Mouse (Mus musculus) spleen, adult 2 months (tissue): Measurements from ENCODE around the gene Arhgef33. TPM values are rescaled to one million over a fixed set of nuclear protein-coding genes. Genes with fewer than 3 reads are reported as not detected.

Experiments
- DNase-seq, 2 experiments: peaks; one replicate each; pipeline versions ENCODE4 v3.0.0 to v3.0.0-alpha.2; 2012 to 2021; ENCODE audit warnings: low spot score in 2 of 2, low read depth in 1 of 2
- H3K27ac ChIP-seq: fragments of 200-500 bp; 2 replicates; pipeline ENCODE4 v1.5.1; 2012; ENCODE audit warnings: low read length, inconsistent platforms; ENCODE audit not compliant: insufficient read depth
- H3K27me3 ChIP-seq: fragments of 200-500 bp; 2 replicates; pipeline ENCODE4 v1.6.1; 2012; ENCODE audit warnings: mild to moderate bottlenecking, moderate library complexity, low read length, inconsistent platforms; ENCODE audit not compliant: control insufficient read depth, insufficient read depth
- H3K36me3 ChIP-seq: fragments of 200-500 bp; 2 replicates; pipeline ENCODE4 v1.6.1; 2012; ENCODE audit warnings: mild to moderate bottlenecking, low read length, inconsistent platforms; ENCODE audit not compliant: control insufficient read depth, insufficient read depth
- H3K4me1 ChIP-seq: fragments of 200-500 bp; 2 replicates; pipeline ENCODE4 v1.6.1; 2011; ENCODE audit warnings: inconsistent platforms; ENCODE audit not compliant: control insufficient read depth, insufficient read depth, insufficient read length
- H3K4me3 ChIP-seq: fragments of 200-500 bp; 2 replicates; pipeline ENCODE4 v1.5.1; 2011; ENCODE audit warnings: mild to moderate bottlenecking, inconsistent platforms; ENCODE audit not compliant: insufficient read depth, insufficient read length; ENCODE audit errors: extremely low read depth
- CTCF ChIP-seq: fragments of 200-500 bp; IDR thresholded peaks from 2 replicates; pipeline ENCODE4 v1.5.1; 2011; ENCODE audit warnings: mild to moderate bottlenecking, inconsistent platforms; ENCODE audit not compliant: insufficient read depth, insufficient read length, insufficient replicate concordance; ENCODE audit errors: extremely low read depth
- POLR2A ChIP-seq: fragments of 200-500 bp; IDR thresholded peaks from 2 replicates; pipeline ENCODE4 v1.6.1; 2011; ENCODE audit warnings: low read depth, low read length, inconsistent platforms
- WGBS: fragments of 180-500 bp; shearing (Covaris S2); methylation state at CpG from one replicate; pipeline ENCODE4 v1.1.7; 2018; 5-methylcytosine and 5-hydroxymethylcytosine counted together
- polyA plus RNA-seq: library from polyadenylated mRNA; depleted of rRNA; stranded (reverse); fragments of >200 nt; gene quantifications from 2 replicates; pipeline ENCODE4 v1.2.3, GENCODE M21; 2012

Gene Arhgef33
- polyA plus RNA-seq, 1 experiment = 0.12 TPM

- no peaks in the 10 kb centered on the region for H3K36me3 ChIP-seq
- 71% methylated on average over 4 of the region's 4 CpGs for WGBS
Observed at GRCm38 (mm10) chr17:80345277-80345676, 38.1 kb downstream of the Arhgef33 start.

GRCm38 (mm10) chr17:80346591-80347125, 39.5 kb downstream of the Arhgef33 start:
- no peaks in the 10 kb centered on the region for H3K4me1 ChIP-seq
- no peak overlapping the region for H3K27ac ChIP-seq
- no peak for DNase-seq
- H3K36me3 ChIP-seq = no peaks in the 10 kb centered on the region
- TF ChIP-seq POLR2A (no peak), CTCF (no peak)
- H3K4me3 ChIP-seq = no peak overlapping the region
- 64% methylated on average over 11 of the region's 11 CpGs for WGBS
- H3K27me3 ChIP-seq = no peaks in the 10 kb centered on the region

More at GRCm38 (mm10) chr17:80345277-80345676, 38.1 kb downstream of the Arhgef33 start:
- Histone ChIP-seq H3K4me1 (no peaks in the 10 kb centered on the region), H3K27ac (no peak overlapping the region), H3K27me3 (no peaks in the 10 kb centered on the region), H3K4me3 (no peak overlapping the region)
- DNase-seq = no peak
- TF ChIP-seq CTCF (peak; percentile 3; the same call in 1 of the 2 replicates), POLR2A (no peak)

GRCm38 (mm10) chr17:80347234-80347633, 40.0 kb downstream of the Arhgef33 start:
- Histone ChIP-seq H3K4me3 (no peak overlapping the region), H3K27ac (no peak overlapping the region), H3K4me1 (no peaks in the 10 kb centered on the region), H3K27me3 (no peaks in the 10 kb centered on the region), H3K36me3 (no peaks in the 10 kb centered on the region)
- no peak for TF ChIP-seq CTCF
- TF ChIP-seq POLR2A = no peak
- DNase-seq = no peak
- WGBS = 74% methylated on average over 6 of the region's 6 CpGs

DNA sequence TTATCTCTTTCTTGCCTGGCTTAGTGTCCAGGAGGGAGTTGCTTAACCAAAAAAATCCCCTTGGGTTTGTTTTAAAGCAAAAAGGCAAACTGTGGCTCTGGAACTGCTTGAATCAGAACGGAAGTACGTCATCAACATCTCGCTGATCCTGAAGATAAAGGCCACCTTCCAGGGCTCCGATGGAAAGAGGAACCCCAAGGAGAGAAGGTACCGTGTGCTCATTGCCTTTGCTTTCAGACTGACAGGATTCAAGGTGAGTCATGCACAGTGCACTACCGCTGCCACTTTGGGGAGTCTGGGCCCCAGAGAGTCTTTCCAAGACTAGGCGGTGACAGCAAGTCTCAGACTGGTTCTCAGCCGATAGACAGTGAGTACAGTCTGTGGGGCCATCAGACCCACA, 53.0 kb downstream of the Arhgef33 start:
- Histone ChIP-seq H3K4me1 (no peaks in the 10 kb centered on the region), H3K27ac (no peak overlapping the region), H3K36me3 (no peaks in the 10 kb centered on the region), H3K27me3 (no peaks in the 10 kb centered on the region), H3K4me3 (no peak overlapping the region)
- TF ChIP-seq POLR2A (no peak), CTCF (no peak)
- WGBS = 70% methylated on average over 8 of the region's 8 CpGs
- DNase-seq = no peak

GRCm38 (mm10) chr17:80367276-80367675, 60.1 kb downstream of the Arhgef33 start:
- no peaks in the 10 kb centered on the region for H3K36me3 ChIP-seq
- WGBS = 87% methylated on average over 5 of the region's 5 CpGs
- H3K4me1 ChIP-seq = peaks cover 5% of the 10 kb centered on the region; the same call in 1 of the 2 replicates
- DNase-seq = no peak
- H3K4me3 ChIP-seq = no peak overlapping the region
- H3K27me3 ChIP-seq = no peaks in the 10 kb centered on the region
- no peak overlapping the region for H3K27ac ChIP-seq
- TF ChIP-seq CTCF (no peak), POLR2A (no peak)

DNA sequence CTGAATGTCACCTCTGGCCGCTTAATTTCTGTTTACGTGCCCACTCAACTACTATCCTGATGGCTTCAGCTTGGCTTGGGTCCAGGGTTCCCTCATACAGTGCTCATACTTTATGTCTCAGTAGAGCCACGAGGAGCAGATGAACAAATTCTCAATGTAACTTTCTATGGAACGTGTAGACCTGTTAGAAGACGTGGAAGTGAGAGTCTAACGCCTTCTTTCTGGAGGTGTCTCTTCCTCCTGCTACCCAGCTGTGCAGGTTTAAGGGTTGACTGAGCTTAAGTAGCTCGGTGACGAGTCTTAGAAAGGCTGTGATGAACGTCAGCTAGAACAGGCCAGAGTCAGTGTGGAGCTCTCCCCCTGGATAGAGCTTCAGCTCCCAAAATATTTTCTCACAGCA, 61.4 kb downstream of the Arhgef33 start:
- no peak overlapping the region for H3K27ac ChIP-seq
- no peaks in the 10 kb centered on the region for H3K27me3 ChIP-seq
- no peak overlapping the region for H3K4me3 ChIP-seq
- peaks cover 12% of the 10 kb centered on the region for H3K4me1 ChIP-seq
- TF ChIP-seq CTCF (no peak), POLR2A (no peak)
- no peak for DNase-seq
- 47% methylated on average over 9 of the region's 9 CpGs for WGBS
- no peaks in the 10 kb centered on the region for H3K36me3 ChIP-seq

DNA sequence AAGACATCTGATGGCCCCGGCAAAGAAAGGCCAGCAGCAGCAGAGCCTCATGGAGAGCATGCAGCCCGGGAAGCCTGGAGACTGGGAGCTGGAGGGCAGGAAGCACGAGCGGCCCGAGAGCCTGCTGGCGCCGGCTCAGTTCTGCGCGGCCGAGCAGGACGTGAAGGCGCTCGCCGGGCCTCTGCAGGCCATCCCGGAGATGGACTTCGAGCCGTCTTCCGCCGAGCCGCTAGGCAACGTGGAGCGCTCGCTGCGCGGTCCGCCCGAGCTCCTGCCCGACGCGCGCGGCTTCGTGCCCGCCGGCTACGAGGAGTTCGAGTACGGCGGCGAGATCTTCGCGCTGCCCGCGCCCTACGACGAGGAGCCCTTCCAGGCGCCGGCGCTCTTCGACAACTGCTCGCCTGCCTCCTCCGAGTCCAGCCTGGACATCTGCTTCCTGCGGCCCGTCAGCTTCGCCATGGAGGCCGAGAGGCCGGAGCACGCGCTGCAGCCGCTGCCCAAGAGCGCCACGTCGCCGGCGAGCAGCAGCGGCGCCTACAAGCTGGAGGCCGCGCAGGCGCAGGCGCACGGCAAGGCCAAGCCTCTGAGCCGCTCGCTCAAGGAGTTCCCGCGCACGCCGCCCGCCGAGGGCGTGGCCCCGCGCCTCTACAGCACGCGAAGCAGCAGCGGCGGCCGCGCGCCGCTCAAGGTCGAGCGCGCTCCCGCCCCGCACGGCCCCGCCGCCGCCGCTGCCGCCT, 66.0 kb downstream of the Arhgef33 start, which contains the start of gene Gm10190:
Gene Gm10190 (minus strand): TSS at position 553 of the 737 bp plus-strand sequence.
- no peak for TF ChIP-seq CTCF
- peak; percentile 32 for TF ChIP-seq POLR2A
- WGBS = 7% methylated on average over 100 of the region's 102 CpGs
- Histone ChIP-seq H3K36me3 (no peaks in the 10 kb centered on the region), H3K4me1 (peaks cover 16% of the 10 kb centered on the region), H3K4me3 (peak within 1 kb of the TSS; percentile 76), H3K27me3 (no peaks in the 10 kb centered on the region), H3K27ac (peak within 1 kb of the TSS; percentile 46; the same call in 1 of the 2 replicates)
- peak; percentile 59 to 86 for DNase-seq
